Mouse (Mus musculus): ENCODE results near the gene Hist1h2bb.

The Hist1h2bb gene

DNA sequence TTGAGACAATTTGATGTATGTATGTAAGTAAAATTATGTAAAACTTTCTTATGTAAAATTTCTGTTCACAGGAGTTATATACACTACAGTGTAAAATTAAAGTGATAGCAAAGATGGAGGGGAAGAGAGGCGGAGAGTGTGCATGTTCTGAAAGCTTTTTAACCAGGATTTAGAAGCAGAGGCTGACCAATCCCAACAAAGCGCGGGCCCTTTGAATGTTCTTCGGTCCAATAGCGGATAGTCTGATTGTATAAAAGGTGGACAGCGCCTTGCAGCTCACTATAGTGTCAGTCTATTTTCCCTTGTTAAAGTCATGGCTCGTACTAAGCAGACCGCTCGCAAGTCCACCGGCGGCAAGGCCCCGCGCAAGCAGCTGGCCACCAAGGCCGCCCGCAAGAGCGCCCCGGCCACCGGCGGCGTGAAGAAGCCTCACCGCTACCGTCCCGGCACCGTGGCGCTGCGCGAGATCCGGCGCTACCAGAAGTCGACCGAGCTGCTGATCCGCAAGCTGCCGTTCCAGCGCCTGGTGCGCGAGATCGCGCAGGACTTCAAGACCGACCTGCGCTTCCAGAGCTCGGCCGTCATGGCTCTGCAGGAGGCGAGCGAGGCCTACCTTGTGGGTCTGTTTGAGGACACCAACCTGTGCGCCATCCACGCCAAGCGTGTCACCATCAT lies 5.7 kb downstream of the Hist1h2bb start, which contains the start of gene Hist1h3b:
Gene Hist1h3b (plus strand): TSS at position 201 of the 675 bp plus-strand sequence.
- ChIA-PET CTCF (interaction anchor here in 1 of 4 experiments (0.8 to 2.6 kb wide), 5 partner anchors 9 to 68 kb away, joined by 3 to 11 read pairs (median 4); partner anchors contain the start of genes Hist1h1c, Hist1h2bc and Hist1h4a), POLR2A (interaction anchor here (0.6 to 44.4 kb wide), 95 partner anchors 6 to 1999 kb away, joined by 3 to 2331 read pairs (median 6); partner anchors contain the start of genes Hist1h1a (in 4 of the 4), Hist1h1c (in 4 of the 4), Hist1h3a (in 4 of the 4) and Hist1h4a (in 4 of the 4))

GRCm38 (mm10) chr13:23752742-23753172 lies 6.2 kb downstream of the Hist1h2bb start:
- ChIA-PET CTCF (interaction anchor here in 1 of 4 experiments (1.1 to 2.6 kb wide), 3 partner anchors 8 to 15 kb away, joined by 4 to 11 read pairs (median 4); partner anchors contain the start of genes Hist1h1c and Hist1h4a), POLR2A (interaction anchor here (0.6 to 44.4 kb wide), 61 partner anchors 5 to 1999 kb away, joined by 3 to 2331 read pairs (median 10); partner anchors contain the start of genes Hist1h1a (in 4 of the 4), Hist1h1c (in 4 of the 4), Hist1h3a (in 4 of the 4) and Hist1h3c (in 4 of the 4))

GRCm38 (mm10) chr13:23753314-23754078 lies 7.0 kb downstream of the Hist1h2bb start:
- ChIA-PET CTCF (no interaction called here), POLR2A (interaction anchor here (0.5 to 44.4 kb wide), 41 partner anchors 4 to 1888 kb away, joined by 3 to 2331 read pairs (median 19); partner anchors contain the start of genes Hist1h1a (in 4 of the 4), Hist1h3a (in 4 of the 4), Hist1h3c (in 4 of the 4) and Hist1h1c (in 3 of the 4))

- ChIA-PET CTCF (no interaction called here), POLR2A (interaction anchor here (0.7 to 44.4 kb wide), 14 partner anchors 3 to 183 kb away, joined by 3 to 2331 read pairs (median 70); partner anchors contain the start of genes Hist1h3c (in 4 of the 4), Hist1h1a (in 3 of the 4), Hist1h1c (in 3 of the 4) and Hist1h3a (in 3 of the 4))
These were observed 8.5 kb downstream of the Hist1h2bb start for GRCm38 (mm10) chr13:23755000-23755399.

DNA sequence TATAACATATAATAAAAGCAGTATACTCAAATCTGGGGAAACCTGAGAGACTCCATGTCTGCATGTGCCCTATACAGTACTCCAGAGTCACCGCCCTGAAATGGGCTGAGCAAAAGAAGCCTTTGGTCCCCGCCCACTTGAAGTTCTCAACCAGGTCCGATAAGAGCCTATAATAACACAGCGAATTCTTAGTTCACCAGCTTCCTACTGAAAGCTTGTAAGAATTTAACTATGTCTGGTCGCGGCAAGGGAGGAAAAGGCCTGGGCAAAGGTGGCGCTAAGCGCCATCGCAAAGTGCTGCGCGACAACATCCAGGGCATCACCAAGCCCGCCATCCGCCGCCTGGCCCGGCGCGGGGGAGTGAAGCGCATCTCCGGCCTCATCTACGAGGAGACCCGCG lies 10.3 kb downstream of the Hist1h2bb start, which contains the start of gene Hist1h4b:
Gene Hist1h4b (plus strand): TSS at position 224 of the 400 bp plus-strand sequence.
- CTCF ChIA-PET = interaction anchor here in 1 of 4 experiments (0.6 kb wide), 1 partner anchor 72 kb away, joined by 4 read pairs; no protein-coding TSS in a partner anchor
- POLR2A ChIA-PET = interaction anchor here (0.6 to 44.4 kb wide), 50 partner anchors 1 to 1722 kb away, joined by 3 to 2331 read pairs (median 5); partner anchors contain the start of genes Hist1h1c (in 4 of the 4), Hist1h2bb (in 4 of the 4), Hist1h3c (in 4 of the 4) and Hist1h2ac (in 3 of the 4)

DNA sequence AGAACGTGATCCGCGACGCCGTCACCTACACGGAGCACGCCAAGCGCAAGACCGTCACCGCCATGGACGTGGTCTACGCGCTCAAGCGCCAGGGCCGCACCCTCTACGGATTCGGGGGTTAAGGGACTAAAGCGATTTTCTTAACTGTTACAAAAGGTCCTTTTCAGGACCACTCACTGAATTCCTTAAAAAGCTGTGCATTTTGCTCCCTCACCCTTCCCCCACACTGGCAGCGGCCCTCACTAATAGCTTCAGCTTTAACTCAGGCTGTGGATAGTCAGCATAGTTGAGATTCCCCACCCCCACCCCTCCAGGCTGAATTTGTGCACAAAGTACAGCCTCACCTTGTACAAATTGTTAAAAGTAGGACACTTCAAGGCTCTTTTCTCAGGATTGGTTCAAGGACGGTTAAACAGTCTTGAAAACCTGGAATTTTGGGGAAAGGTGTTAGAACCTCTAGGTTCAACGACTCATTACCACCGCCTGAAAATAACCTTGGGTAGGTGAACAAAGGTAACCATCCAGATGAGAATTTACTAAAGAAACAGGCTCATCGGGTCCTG lies 10.8 kb downstream of the Hist1h2bb start:
- ChIA-PET POLR2A (interaction anchor here (0.6 to 44.4 kb wide), 53 partner anchors 1 to 1722 kb away, joined by 3 to 2331 read pairs (median 5); partner anchors contain the start of genes Hist1h1c (in 4 of the 4), Hist1h2bb (in 4 of the 4), Hist1h3c (in 4 of the 4) and Hist1h2ac (in 3 of the 4)), CTCF (interaction anchor here in 1 of 4 experiments (0.7 kb wide), 1 partner anchor 193 kb away, joined by 3 read pairs; no protein-coding TSS in a partner anchor)

GRCm38 (mm10) chr13:23757921-23758320 lies 11.4 kb downstream of the Hist1h2bb start:
- ChIA-PET CTCF (interaction anchor here in 1 of 4 experiments (0.7 kb wide), 1 partner anchor 192 kb away, joined by 3 read pairs; no protein-coding TSS in a partner anchor), POLR2A (interaction anchor here (0.7 to 44.4 kb wide), 40 partner anchors 0 to 325 kb away, joined by 3 to 2331 read pairs (median 6); partner anchors contain the start of genes Hist1h1c (in 4 of the 4), Hist1h2ac (in 3 of the 4), Hist1h2bb (in 3 of the 4) and Hist1h2bc (in 3 of the 4))

GRCm38 (mm10) chr13:23759251-23759771 lies 12.8 kb downstream of the Hist1h2bb start:
- ChIA-PET CTCF (interaction anchor here in 2 of 4 experiments (0.6 kb wide), 2 partner anchors 17 to 27 kb away, joined by 3 read pairs; no protein-coding TSS in a partner anchor), POLR2A (interaction anchor here (0.6 to 44.4 kb wide), 57 partner anchors 1 to 1973 kb away, joined by 3 to 2331 read pairs (median 12); partner anchors contain the start of genes Hist1h2ab (in 4 of the 4), Hist1h2bb (in 4 of the 4), Hist1h3b (in 4 of the 4) and Hist1h3c (in 4 of the 4))

GRCm38 (mm10) chr13:23759916-23760239 lies 13.3 kb downstream of the Hist1h2bb start:
- CTCF ChIA-PET = interaction anchor here in 2 of 4 experiments (0.6 to 1.1 kb wide), 3 partner anchors 18 to 76 kb away, joined by 3 read pairs; partner anchors contain the start of genes Hist1h2ac (in 1 of the 2) and Hist1h2bc (in 1 of the 2)
- POLR2A ChIA-PET = interaction anchor here (0.6 to 44.4 kb wide), 71 partner anchors 2 to 1977 kb away, joined by 3 to 2331 read pairs (median 8); partner anchors contain the start of genes Hist1h2ab (in 4 of the 4), Hist1h2bb (in 4 of the 4), Hist1h3b (in 4 of the 4) and Hist1h3c (in 4 of the 4)

DNA sequence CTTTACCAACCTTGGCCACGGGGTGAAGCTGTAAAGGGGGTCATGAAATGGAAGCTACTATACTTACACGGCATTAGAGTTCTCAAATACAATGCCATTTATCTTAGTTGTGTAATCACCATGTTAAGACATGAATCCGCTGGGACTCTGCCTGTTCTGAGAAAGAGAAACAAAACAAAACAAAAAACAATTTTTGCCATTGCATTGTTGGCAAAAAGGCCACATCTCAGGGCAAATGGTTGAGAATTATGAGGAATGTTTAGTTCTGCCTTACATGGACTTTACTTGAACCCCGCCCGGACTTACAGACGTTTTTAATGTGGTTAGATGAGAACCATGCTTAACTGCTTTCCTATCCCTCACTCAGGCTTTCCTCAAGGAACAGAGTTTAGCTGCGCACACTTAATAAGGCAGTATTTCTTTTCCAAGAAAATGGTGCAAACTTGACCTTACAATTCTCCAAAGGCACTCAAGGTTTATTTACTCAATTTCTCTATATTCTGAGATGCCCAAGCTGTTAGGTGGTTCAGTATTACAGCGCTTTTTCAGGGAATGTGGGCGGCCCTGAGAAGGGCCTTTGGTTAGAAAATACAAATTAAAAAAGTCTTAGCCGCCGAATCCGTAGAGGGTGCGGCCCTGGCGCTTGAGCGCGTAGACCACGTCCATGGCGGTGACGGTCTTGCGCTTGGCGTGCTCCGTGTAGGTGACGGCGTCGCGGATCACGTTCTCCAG lies 13.9 kb downstream of the Hist1h2bb start:
- POLR2A ChIA-PET = interaction anchor here (0.5 to 44.4 kb wide), 86 partner anchors 3 to 1978 kb away, joined by 3 to 2331 read pairs (median 6); partner anchors contain the start of genes Hist1h2ab (in 4 of the 4), Hist1h2bb (in 4 of the 4), Hist1h3b (in 4 of the 4) and Hist1h3c (in 4 of the 4)
- CTCF ChIA-PET = interaction anchor here in 2 of 4 experiments (0.6 to 1.1 kb wide), 4 partner anchors 8 to 77 kb away, joined by 3 to 4 read pairs (median 3); partner anchors contain the start of genes Hist1h2ac (in 1 of the 2), Hist1h2bc (in 1 of the 2) and Hist1h3b (in 1 of the 2)

DNA sequence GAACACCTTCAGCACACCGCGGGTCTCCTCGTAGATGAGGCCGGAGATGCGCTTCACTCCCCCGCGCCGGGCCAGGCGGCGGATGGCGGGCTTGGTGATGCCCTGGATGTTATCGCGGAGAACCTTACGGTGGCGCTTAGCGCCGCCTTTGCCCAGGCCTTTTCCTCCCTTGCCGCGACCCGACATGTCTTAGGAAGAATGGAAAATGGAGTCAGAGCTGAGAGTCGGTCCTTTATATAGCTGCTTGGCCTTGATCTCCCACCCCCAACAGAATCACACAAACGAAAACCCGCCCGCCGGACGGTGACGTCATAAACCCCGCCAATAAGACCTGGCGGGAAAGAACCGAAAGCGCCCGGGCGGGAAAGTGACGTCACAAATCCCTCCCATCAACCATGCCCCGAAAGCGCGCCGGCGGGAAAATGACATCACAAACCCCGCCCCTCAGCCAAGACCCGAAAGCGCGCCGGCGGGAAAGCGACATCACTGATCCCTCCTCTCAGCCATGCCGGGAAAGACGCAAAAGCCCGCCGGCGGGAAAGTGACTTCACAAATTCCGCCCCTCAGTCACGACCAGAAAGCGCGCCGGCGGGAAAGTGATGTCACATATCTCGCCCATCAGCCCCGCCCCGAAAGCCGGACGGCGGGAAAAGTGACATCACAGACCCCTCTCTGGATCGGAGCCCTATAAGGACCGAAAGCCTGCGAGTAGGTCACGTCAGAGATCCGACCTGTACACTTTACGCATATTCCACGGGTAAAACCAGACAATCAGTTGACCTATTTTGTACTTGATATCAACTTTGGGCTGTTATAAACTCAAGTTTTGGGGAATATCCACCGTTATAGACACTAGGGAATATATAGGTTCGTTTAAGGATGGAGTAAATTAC lies 14.7 kb downstream of the Hist1h2bb start, which contains the start of gene Hist1h4a:
Gene Hist1h4a (minus strand): TSS at position 259 of the 893 bp plus-strand sequence.
- ChIA-PET CTCF (interaction anchor here in 1 of 4 experiments (1.0 to 1.1 kb wide), 2 partner anchors 9 to 77 kb away, joined by 3 to 4 read pairs; partner anchors contain the start of genes Hist1h2ac, Hist1h2bc and Hist1h3b), POLR2A (interaction anchor here (0.5 to 44.4 kb wide), 95 partner anchors 3 to 1933 kb away, joined by 3 to 2331 read pairs (median 8); partner anchors contain the start of genes Hist1h1c (in 4 of the 4), Hist1h2ab (in 4 of the 4), Hist1h2bb (in 4 of the 4) and Hist1h3b (in 4 of the 4))

DNA sequence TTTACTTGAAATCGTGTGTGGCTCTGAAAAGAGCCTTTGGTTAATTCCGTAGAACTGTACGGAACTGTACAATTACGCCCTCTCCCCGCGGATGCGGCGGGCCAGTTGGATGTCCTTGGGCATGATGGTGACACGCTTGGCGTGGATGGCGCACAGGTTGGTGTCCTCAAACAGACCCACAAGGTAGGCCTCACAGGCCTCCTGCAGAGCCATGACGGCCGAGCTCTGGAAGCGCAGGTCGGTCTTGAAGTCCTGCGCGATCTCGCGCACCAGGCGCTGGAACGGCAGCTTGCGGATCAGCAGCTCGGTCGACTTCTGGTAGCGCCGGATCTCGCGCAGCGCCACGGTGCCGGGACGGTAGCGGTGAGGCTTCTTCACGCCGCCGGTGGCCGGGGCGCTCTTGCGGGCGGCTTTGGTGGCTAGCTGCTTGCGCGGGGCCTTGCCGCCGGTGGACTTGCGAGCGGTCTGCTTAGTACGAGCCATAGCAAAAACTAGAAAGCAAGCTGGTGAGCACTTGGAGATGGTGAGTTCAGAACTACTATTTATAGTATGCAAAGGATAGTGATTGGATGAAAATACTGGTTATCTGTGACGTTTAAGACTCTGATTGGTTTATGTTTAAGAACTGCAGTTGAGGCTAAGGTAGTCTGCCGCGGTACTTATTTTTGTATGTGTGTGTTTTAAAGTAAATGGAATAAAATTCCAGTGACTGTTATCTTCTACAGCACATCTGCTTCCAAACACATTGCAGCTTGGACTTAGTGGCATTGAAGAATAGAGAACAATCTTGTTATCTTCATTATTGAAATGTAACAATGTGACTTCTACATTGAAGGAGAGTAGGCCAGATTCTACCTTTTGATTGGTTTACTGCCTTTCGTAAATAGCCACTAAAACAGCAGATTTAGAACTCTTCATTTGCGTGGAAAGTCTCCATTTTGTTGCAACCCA lies 15.6 kb downstream of the Hist1h2bb start, which contains the start of gene Hist1h3a:
Gene Hist1h3a (minus strand): TSS at position 516 of the 951 bp plus-strand sequence.
- ChIA-PET CTCF (interaction anchor here in 1 of 4 experiments (1.8 kb wide), 1 partner anchor 64 kb away, joined by 5 read pairs; the partner anchor contains the start of gene Hist1h4c), POLR2A (interaction anchor here (0.6 to 44.4 kb wide), 76 partner anchors 9 to 1982 kb away, joined by 3 to 2331 read pairs (median 10); partner anchors contain the start of genes Hist1h1c (in 4 of the 4), Hist1h2ab (in 4 of the 4), Hist1h2ac (in 4 of the 4) and Hist1h2bc (in 4 of the 4))

- ChIA-PET CTCF (interaction anchor here in 2 of 4 experiments (1.1 to 1.8 kb wide), 3 partner anchors 9 to 65 kb away, joined by 3 to 10 read pairs (median 5); partner anchors contain the start of gene Hist1h4c (in 1 of the 2)), POLR2A (interaction anchor here (0.6 to 44.4 kb wide), 183 partner anchors 10 to 1977 kb away, joined by 3 to 2331 read pairs (median 5); partner anchors contain the start of genes Hist1h1c (in 4 of the 4), Hist1h2ab (in 4 of the 4), Hist1h2ac (in 4 of the 4) and Hist1h2bc (in 4 of the 4))
These were observed 16.7 kb downstream of the Hist1h2bb start for GRCm38 (mm10) chr13:23763242-23763585.
